Mouse (Mus musculus) neural tube, embryonic 14.5 days (tissue): ENCODE results near the gene Idh3a. TPM values are rescaled to one million over a fixed set of nuclear protein-coding genes. Genes with fewer than 3 reads are reported as not detected.

Source experiments
- ATAC-seq: fragments of 200-750 bp; cut with Nextera tagmentation; 2 replicates; pipeline ENCODE4 v1.8.0; 2017; ENCODE audit warnings: low read depth, mild to moderate bottlenecking, moderate TSS enrichment, moderate library complexity
- H3K27ac ChIP-seq: fragments of 300-500 bp; sonication (generic); 2 replicates; pipeline ENCODE4 v1.5.1; 2014; ENCODE audit warnings: low read depth, mild to moderate bottlenecking, control low read depth, low read length, moderate library complexity, mixed read lengths
- H3K27me3 ChIP-seq: fragments of 300-500 bp; sonication (generic); 2 replicates; pipeline ENCODE4 v1.6.1; 2014; ENCODE audit warnings: low read length; ENCODE audit not compliant: control insufficient read depth, insufficient read depth
- H3K36me3 ChIP-seq: fragments of 300-500 bp; sonication (generic); 2 replicates; pipeline ENCODE4 v1.6.1; 2014; ENCODE audit warnings: low read length, mixed read lengths; ENCODE audit not compliant: control insufficient read depth, insufficient read depth
- H3K4me1 ChIP-seq: fragments of 300-500 bp; sonication (generic); 2 replicates; pipeline ENCODE4 v1.6.1; 2014; ENCODE audit warnings: low read length; ENCODE audit not compliant: control insufficient read depth, insufficient read depth
- H3K4me2 ChIP-seq: fragments of 300-500 bp; sonication (generic); 2 replicates; pipeline ENCODE4 v1.6.1; 2014; ENCODE audit warnings: mild to moderate bottlenecking, low read depth, low read length, control low read depth
- H3K4me3 ChIP-seq: fragments of 300-500 bp; sonication (generic); 2 replicates; pipeline ENCODE4 v1.5.1; 2014; ENCODE audit warnings: low read depth, low read length, control low read depth, mixed read lengths
- H3K9ac ChIP-seq: fragments of 300-500 bp; sonication (generic); replicated peaks from 2 replicates; pipeline ENCODE4 v1.6.1; 2014; ENCODE audit warnings: low read depth, mild to moderate bottlenecking, control low read depth, low read length, mixed read lengths
- H3K9me3 ChIP-seq: fragments of 300-500 bp; sonication (generic); 2 replicates; pipeline ENCODE4 v1.6.1; 2016; ENCODE audit warnings: low read length; ENCODE audit not compliant: control insufficient read depth
- WGBS: fragments of 180-500 bp; shearing (Covaris S2); extraction: QIAGEN DNeasy Blood & Tissue Kit; methylation state at CpG from one replicate; pipeline ENCODE4 v1.1.7; 2014; 5-methylcytosine and 5-hydroxymethylcytosine counted together
- polyA plus RNA-seq: library from polyadenylated mRNA; unstranded; fragments of >200 nt; fragmentation: Nextera tagmentation; extraction: Ambion mirVana; gene quantifications from 2 replicates; pipeline ENCODE4 v1.2.1, GENCODE M21; 2014

Gene Idh3a
- polyA plus RNA-seq, 1 experiment from 2014 or later = 178 TPM

- Histone ChIP-seq H3K27me3 (no peaks in the 10 kb centered on the region), H3K9ac (no peak overlapping the region), H3K9me3 (no peaks in the 10 kb centered on the region), H3K4me2 (no peak overlapping the region), H3K27ac (no peak overlapping the region), H3K4me3 (no peak overlapping the region), H3K36me3 (no peaks in the 10 kb centered on the region), H3K4me1 (no peaks in the 10 kb centered on the region)
- WGBS = 59% methylated on average over 5 of the region's 5 CpGs
- no peak for ATAC-seq
Measured at GRCm38 (mm10) chr9:54637510-54638314, 51.6 kb downstream of the Idh3a start.

- H3K4me1 ChIP-seq = no peaks in the 10 kb centered on the region
- H3K27ac ChIP-seq = no peak overlapping the region
- no peak overlapping the region for H3K9ac ChIP-seq
- 74% methylated on average over 2 of the region's 2 CpGs for WGBS
- H3K4me3 ChIP-seq = no peak overlapping the region
- no peak for ATAC-seq
- H3K4me2 ChIP-seq = no peak overlapping the region
- H3K9me3 ChIP-seq = no peaks in the 10 kb centered on the region
- H3K27me3 ChIP-seq = no peaks in the 10 kb centered on the region
- H3K36me3 ChIP-seq = no peaks in the 10 kb centered on the region
Measured at GRCm38 (mm10) chr9:54639192-54639591, 53.1 kb downstream of the Idh3a start.

GRCm38 (mm10) chr9:54641548-54641947 lies 55.4 kb downstream of the Idh3a start:
- Histone ChIP-seq H3K27ac (no peak overlapping the region), H3K9ac (no peak overlapping the region), H3K9me3 (no peaks in the 10 kb centered on the region), H3K4me3 (no peak overlapping the region), H3K4me1 (no peaks in the 10 kb centered on the region), H3K27me3 (no peaks in the 10 kb centered on the region), H3K36me3 (no peaks in the 10 kb centered on the region), H3K4me2 (no peak overlapping the region)
- 81% methylated on average over 3 of the region's 3 CpGs for WGBS
- ATAC-seq = no peak

- H3K27me3 ChIP-seq = no peaks in the 10 kb centered on the region
- 78% methylated on average over 2 of the region's 2 CpGs for WGBS
Measured at GRCm38 (mm10) chr9:54642149-54642548, 56.0 kb downstream of the Idh3a start.

GRCm38 (mm10) chr9:54642556-54642955 lies 56.4 kb downstream of the Idh3a start:
- H3K36me3 ChIP-seq = no peaks in the 10 kb centered on the region
- H3K4me3 ChIP-seq = no peak overlapping the region
- no peak overlapping the region for H3K9ac ChIP-seq
- no peak overlapping the region for H3K27ac ChIP-seq
- H3K27me3 ChIP-seq = no peaks in the 10 kb centered on the region
- no peaks in the 10 kb centered on the region for H3K4me1 ChIP-seq
- no peaks in the 10 kb centered on the region for H3K9me3 ChIP-seq
- H3K4me2 ChIP-seq = no peak overlapping the region
- ATAC-seq = no peak
- WGBS = 79% methylated on average over 4 of the region's 4 CpGs

More at GRCm38 (mm10) chr9:54642149-54642548, 56.0 kb downstream of the Idh3a start:
- H3K9ac ChIP-seq = no peak overlapping the region
- H3K36me3 ChIP-seq = no peaks in the 10 kb centered on the region
- no peak overlapping the region for H3K4me2 ChIP-seq
- no peak for ATAC-seq
- H3K27ac ChIP-seq = no peak overlapping the region
- no peak overlapping the region for H3K4me3 ChIP-seq
- no peaks in the 10 kb centered on the region for H3K9me3 ChIP-seq
- no peaks in the 10 kb centered on the region for H3K4me1 ChIP-seq

GRCm38 (mm10) chr9:54643179-54643578 lies 57.0 kb downstream of the Idh3a start:
- Histone ChIP-seq H3K4me3 (no peak overlapping the region), H3K9ac (no peak overlapping the region), H3K9me3 (no peaks in the 10 kb centered on the region), H3K27ac (no peak overlapping the region), H3K27me3 (no peaks in the 10 kb centered on the region), H3K4me2 (no peak overlapping the region), H3K36me3 (no peaks in the 10 kb centered on the region), H3K4me1 (no peaks in the 10 kb centered on the region)
- ATAC-seq = no peak
- WGBS = 95% methylated on average over 7 of the region's 7 CpGs

GRCm38 (mm10) chr9:54645530-54645929 lies 59.4 kb downstream of the Idh3a start:
- Histone ChIP-seq H3K4me2 (no peak overlapping the region), H3K27me3 (no peaks in the 10 kb centered on the region), H3K27ac (no peak overlapping the region), H3K4me1 (no peaks in the 10 kb centered on the region), H3K9ac (no peak overlapping the region), H3K9me3 (no peaks in the 10 kb centered on the region), H3K4me3 (no peak overlapping the region), H3K36me3 (no peaks in the 10 kb centered on the region)
- WGBS = 90% methylated on average over 6 of the region's 6 CpGs
- no peak for ATAC-seq

GRCm38 (mm10) chr9:54646252-54646651 lies 60.1 kb downstream of the Idh3a start:
- WGBS = 89% methylated on average over 9 of the region's 9 CpGs

GRCm38 (mm10) chr9:54647456-54647855 lies 61.3 kb downstream of the Idh3a start:
- no peaks in the 10 kb centered on the region for H3K4me1 ChIP-seq
- H3K9me3 ChIP-seq = no peaks in the 10 kb centered on the region
- no peak overlapping the region for H3K27ac ChIP-seq
- WGBS = 70% methylated on average over 2 of the region's 2 CpGs
- H3K9ac ChIP-seq = no peak overlapping the region
- H3K36me3 ChIP-seq = no peaks in the 10 kb centered on the region
- ATAC-seq = no peak
- no peak overlapping the region for H3K4me2 ChIP-seq
- H3K4me3 ChIP-seq = no peak overlapping the region
- no peaks in the 10 kb centered on the region for H3K27me3 ChIP-seq

More at GRCm38 (mm10) chr9:54646252-54646651, 60.1 kb downstream of the Idh3a start:
- Histone ChIP-seq H3K27me3 (no peaks in the 10 kb centered on the region), H3K36me3 (no peaks in the 10 kb centered on the region), H3K4me3 (no peak overlapping the region), H3K27ac (no peak overlapping the region), H3K9me3 (no peaks in the 10 kb centered on the region), H3K9ac (no peak overlapping the region), H3K4me1 (no peaks in the 10 kb centered on the region), H3K4me2 (no peak overlapping the region)
- ATAC-seq = no peak
